Mouse (Mus musculus): ENCODE results near the gene Olfr1432.

DNA sequence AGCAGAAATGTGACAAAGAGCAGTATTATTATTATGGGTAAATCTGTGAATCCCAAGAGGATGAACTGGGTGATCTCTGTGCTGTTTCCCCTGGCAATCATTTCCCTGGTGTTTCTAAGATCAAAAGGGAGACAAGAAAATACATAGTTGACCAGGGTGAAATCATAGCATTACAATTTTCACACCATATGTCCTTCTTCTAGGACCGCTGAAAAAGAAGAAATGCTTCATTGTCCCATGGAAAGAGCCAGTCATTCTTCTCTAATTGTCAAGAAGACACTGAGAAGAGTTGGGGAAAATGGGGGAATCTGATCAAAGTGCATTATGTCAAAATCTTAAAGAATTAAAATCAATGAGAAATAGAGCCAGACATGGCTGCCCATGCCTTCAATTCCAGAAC is 9.2 kb upstream of the Olfr1432 start, which contains the start of gene Olfr262:
- no peak for TF ChIP-seq CTCF (IDR thresholded peaks at IDR 0.05; ENCODE audit: borderline replicate concordance, insufficient read depth, low read length)
- no peak for TF ChIP-seq POLR2A (IDR thresholded peaks at IDR 0.05; ENCODE audit: low read depth, low read length)

Measured in embryonic fibroblast, embryonic 13.5 days (primary cell).